Mouse (Mus musculus): Measurements from ENCODE around the gene Tssk6. TPM values are rescaled to one million over a fixed set of nuclear protein-coding genes. Genes with fewer than 3 reads are reported as not detected.

Tssk6 gene
- polyA plus RNA-seq, 1 experiment from 2014 or later: 4.5 TPM

DNA sequence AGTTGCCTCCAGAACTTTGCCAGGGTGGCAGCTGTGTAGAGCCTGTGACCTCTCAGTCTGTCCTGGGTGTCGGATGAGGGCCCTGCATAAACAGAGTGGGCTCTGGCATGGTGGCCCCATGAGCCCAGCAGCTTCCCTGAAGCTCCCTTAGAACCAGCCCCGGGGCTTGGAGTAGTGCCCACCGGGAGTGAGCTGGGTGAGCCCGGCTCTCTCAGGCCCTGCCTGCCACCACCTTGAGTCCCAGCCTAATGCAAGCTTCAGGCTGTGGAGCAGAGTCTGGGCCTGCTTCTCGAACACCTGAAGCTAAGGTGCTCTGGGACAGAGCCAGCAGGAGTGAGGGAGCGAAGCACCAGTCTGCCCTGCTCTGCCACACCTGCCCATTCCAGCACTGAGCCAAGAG is 31.1 kb upstream of the Tssk6 start:
- Histone ChIP-seq H3K4me1 (replicated peaks; ENCODE audit: control insufficient read depth, insufficient read depth, low read length) (no peaks in the 10 kb centered on the region), H3K4me3 (ENCODE audit: low read depth, low read length) (no peak overlapping the region), H3K27ac (ENCODE audit: low read depth, low read length) (no peak overlapping the region), H3K36me3 (ENCODE audit: control insufficient read depth, insufficient read depth, low read length) (no peaks in the 10 kb centered on the region), H3K27me3 (replicated peaks; ENCODE audit: control insufficient read depth, insufficient read depth, low read length) (peaks cover 8% of the 10 kb centered on the region; the same call in 1 of the 2 replicates), H3K9me3 (ENCODE audit: control insufficient read depth, low read length) (no peaks in the 10 kb centered on the region), H3K9ac (ENCODE audit: low read depth, low read length) (no peak overlapping the region), H3K4me2 (no peak overlapping the region)
- ATAC-seq (replicated peaks; ENCODE audit: low FRiP score) (no peak), DNase-seq (ENCODE audit: low spot score) (no peak)
- 81% methylated on average over 6 of the region's 6 CpGs for WGBS

DNA sequence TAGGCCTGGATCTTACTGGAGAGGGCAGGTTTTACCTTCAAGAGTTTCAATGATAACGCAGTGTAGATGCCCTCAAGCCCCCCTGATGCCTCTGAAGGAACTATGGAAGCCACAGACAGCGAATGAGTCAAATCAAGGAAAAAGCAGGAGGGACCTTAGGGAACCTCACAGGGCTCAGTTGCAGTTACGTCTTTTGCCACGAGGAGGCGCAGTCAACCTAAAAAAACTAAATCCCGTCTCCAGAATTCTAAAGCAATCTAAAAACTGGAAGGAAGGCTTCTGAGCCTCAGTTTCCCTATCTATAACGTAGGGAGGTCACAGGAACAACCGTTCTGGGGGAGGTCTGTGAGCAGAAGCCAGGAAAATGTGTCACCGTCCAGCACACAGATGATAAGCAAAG is 27.8 kb upstream of the Tssk6 start:
- Histone ChIP-seq H3K27ac (ENCODE audit: low read depth, low read length) (no peak overlapping the region), H3K9me3 (ENCODE audit: control insufficient read depth, low read length) (no peaks in the 10 kb centered on the region), H3K27me3 (replicated peaks; ENCODE audit: control insufficient read depth, insufficient read depth, low read length) (peaks cover 21% of the 10 kb centered on the region), H3K4me1 (replicated peaks; ENCODE audit: control insufficient read depth, insufficient read depth, low read length) (no peaks in the 10 kb centered on the region), H3K9ac (ENCODE audit: low read depth, low read length) (no peak overlapping the region), H3K4me2 (no peak overlapping the region), H3K36me3 (ENCODE audit: control insufficient read depth, insufficient read depth, low read length) (no peaks in the 10 kb centered on the region), H3K4me3 (ENCODE audit: low read depth, low read length) (no peak overlapping the region)
- ATAC-seq (replicated peaks; ENCODE audit: low FRiP score) (no peak), DNase-seq (ENCODE audit: low spot score) (no peak)
- 10% methylated on average over 9 of the region's 9 CpGs for WGBS

DNA sequence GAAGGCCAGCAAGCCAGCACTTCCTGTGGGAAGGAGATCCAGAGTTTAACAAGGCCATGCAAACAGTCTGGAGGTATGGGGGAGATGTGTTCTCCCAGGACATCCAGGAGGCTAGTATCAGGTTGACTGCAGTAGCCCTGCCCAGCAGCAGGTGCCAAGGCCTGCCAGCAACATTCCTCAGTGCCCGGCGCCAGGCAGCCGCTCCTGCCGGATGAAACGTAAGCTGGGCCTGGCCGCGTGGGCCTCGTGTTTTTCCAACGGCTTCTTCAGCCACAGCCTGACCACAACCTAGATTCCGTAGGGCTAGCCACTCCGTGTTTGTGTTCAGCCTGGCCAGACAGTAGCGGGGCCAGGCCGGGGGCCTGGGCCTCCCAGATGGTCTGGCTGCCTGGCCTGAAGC is 27.3 kb upstream of the Tssk6 start:
- DNase-seq (ENCODE audit: low spot score): no peak
- no peaks in the 10 kb centered on the region for H3K9me3 ChIP-seq (ENCODE audit: control insufficient read depth, low read length)
- H3K27me3 ChIP-seq (replicated peaks; ENCODE audit: control insufficient read depth, insufficient read depth, low read length): peaks cover 26% of the 10 kb centered on the region
- 78% methylated on average over 13 of the region's 13 CpGs for WGBS
- H3K4me3 ChIP-seq (ENCODE audit: low read depth, low read length): no peak overlapping the region
- H3K4me2 ChIP-seq: no peak overlapping the region
- H3K36me3 ChIP-seq (ENCODE audit: control insufficient read depth, insufficient read depth, low read length): no peaks in the 10 kb centered on the region
- no peak overlapping the region for H3K27ac ChIP-seq (ENCODE audit: low read depth, low read length)
- H3K4me1 ChIP-seq (replicated peaks; ENCODE audit: control insufficient read depth, insufficient read depth, low read length): no peaks in the 10 kb centered on the region
- H3K9ac ChIP-seq (ENCODE audit: low read depth, low read length): no peak overlapping the region
- ATAC-seq (replicated peaks; ENCODE audit: low FRiP score): no peak

DNA sequence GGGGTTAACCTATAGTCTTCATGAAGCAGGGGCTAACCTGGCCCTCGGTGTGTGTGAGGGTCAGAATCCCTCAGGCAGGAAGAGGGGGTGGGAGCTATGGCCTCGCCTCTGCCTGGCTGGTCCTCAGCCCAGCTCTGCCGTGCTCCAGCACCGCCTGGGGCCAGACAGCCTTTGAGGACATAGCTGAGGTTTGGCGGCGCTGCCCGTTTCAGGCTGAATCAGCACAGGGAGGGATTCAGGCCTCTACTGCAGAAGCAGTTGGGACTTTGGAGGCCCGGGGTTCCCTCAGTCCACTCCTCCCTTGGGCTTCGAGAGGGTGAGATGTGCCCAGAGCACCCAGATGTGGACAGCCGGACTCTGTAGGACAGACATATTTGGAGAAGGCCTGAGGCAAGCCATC is 25.9 kb upstream of the Tssk6 start:
- no peak for DNase-seq (ENCODE audit: low spot score)
- 43% methylated on average over 10 of the region's 10 CpGs for WGBS
- H3K36me3 ChIP-seq (ENCODE audit: control insufficient read depth, insufficient read depth, low read length): no peaks in the 10 kb centered on the region
- no peak overlapping the region for H3K4me2 ChIP-seq
- H3K27me3 ChIP-seq (replicated peaks; ENCODE audit: control insufficient read depth, insufficient read depth, low read length): peaks cover 40% of the 10 kb centered on the region
- no peak overlapping the region for H3K9ac ChIP-seq (ENCODE audit: low read depth, low read length)
- no peaks in the 10 kb centered on the region; the same call in 1 of the 2 replicates for H3K4me1 ChIP-seq (replicated peaks; ENCODE audit: control insufficient read depth, insufficient read depth, low read length)
- H3K4me3 ChIP-seq (ENCODE audit: low read depth, low read length): no peak overlapping the region
- ATAC-seq (replicated peaks; ENCODE audit: low FRiP score): no peak
- H3K27ac ChIP-seq (ENCODE audit: low read depth, low read length): no peak overlapping the region
- no peaks in the 10 kb centered on the region for H3K9me3 ChIP-seq (ENCODE audit: control insufficient read depth, low read length)

DNA sequence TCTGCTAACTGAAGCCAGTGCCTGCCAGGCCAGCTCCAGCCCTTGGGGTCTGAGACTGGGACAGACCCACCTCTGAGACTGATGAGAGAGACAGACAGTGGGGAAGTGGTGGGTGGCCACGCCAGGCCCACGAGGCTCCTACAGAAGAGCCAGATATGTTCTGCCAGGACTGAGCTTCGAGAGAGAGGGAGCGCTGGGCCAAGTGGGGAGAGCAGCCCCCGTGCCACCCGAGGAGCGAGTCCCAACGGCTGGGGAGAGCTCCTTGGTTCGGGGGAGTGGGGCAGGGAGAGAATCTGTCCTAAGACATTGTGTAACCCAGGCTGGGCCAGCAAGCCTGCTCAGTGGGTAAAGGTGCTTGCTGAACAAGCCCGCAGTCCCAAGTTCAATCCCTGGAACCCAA is 25.0 kb upstream of the Tssk6 start:
- DNase-seq (ENCODE audit: low spot score) (no peak), ATAC-seq (replicated peaks; ENCODE audit: low FRiP score) (no peak)
- no peak overlapping the region for H3K4me2 ChIP-seq
- H3K4me1 ChIP-seq (replicated peaks; ENCODE audit: control insufficient read depth, insufficient read depth, low read length): peaks cover 2% of the 10 kb centered on the region
- WGBS: 66% methylated on average over 10 of the region's 10 CpGs
- no peaks in the 10 kb centered on the region for H3K9me3 ChIP-seq (ENCODE audit: control insufficient read depth, low read length)
- H3K36me3 ChIP-seq (ENCODE audit: control insufficient read depth, insufficient read depth, low read length): no peaks in the 10 kb centered on the region
- H3K27ac ChIP-seq (ENCODE audit: low read depth, low read length): no peak overlapping the region
- H3K9ac ChIP-seq (ENCODE audit: low read depth, low read length): no peak overlapping the region
- peaks cover 49% of the 10 kb centered on the region for H3K27me3 ChIP-seq (replicated peaks; ENCODE audit: control insufficient read depth, insufficient read depth, low read length)
- no peak overlapping the region for H3K4me3 ChIP-seq (ENCODE audit: low read depth, low read length)

DNA sequence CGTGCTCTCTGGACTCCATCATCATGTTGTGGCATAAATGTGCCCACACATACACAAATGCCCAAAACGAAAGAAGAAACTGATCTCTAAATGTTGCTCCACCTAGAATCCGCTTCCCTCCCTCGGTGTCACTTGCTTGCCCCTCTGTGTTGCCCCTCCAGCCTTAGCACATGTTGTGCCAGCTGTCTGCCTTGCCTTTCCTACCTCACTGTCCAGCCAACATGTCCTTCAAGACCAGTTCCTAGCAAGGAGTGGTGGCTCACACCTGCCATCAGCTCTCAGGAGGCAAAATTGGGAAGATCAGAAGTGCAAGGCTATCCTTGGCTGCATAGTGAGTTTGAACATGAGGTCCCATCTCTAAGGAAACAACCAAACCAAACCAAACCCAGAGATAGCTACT is 24.6 kb upstream of the Tssk6 start:
- DNase-seq (ENCODE audit: low spot score): no peak
- WGBS: 84% methylated on average over 4 of the region's 4 CpGs
- peaks cover 2% of the 10 kb centered on the region for H3K4me1 ChIP-seq (replicated peaks; ENCODE audit: control insufficient read depth, insufficient read depth, low read length)
- H3K27ac ChIP-seq (ENCODE audit: low read depth, low read length): no peak overlapping the region
- H3K4me3 ChIP-seq (ENCODE audit: low read depth, low read length): no peak overlapping the region
- H3K27me3 ChIP-seq (replicated peaks; ENCODE audit: control insufficient read depth, insufficient read depth, low read length): peaks cover 53% of the 10 kb centered on the region
- H3K9ac ChIP-seq (ENCODE audit: low read depth, low read length): no peak overlapping the region
- H3K36me3 ChIP-seq (ENCODE audit: control insufficient read depth, insufficient read depth, low read length): no peaks in the 10 kb centered on the region
- no peak overlapping the region for H3K4me2 ChIP-seq
- no peak for ATAC-seq (replicated peaks; ENCODE audit: low FRiP score)
- H3K9me3 ChIP-seq (ENCODE audit: control insufficient read depth, low read length): no peaks in the 10 kb centered on the region

DNA sequence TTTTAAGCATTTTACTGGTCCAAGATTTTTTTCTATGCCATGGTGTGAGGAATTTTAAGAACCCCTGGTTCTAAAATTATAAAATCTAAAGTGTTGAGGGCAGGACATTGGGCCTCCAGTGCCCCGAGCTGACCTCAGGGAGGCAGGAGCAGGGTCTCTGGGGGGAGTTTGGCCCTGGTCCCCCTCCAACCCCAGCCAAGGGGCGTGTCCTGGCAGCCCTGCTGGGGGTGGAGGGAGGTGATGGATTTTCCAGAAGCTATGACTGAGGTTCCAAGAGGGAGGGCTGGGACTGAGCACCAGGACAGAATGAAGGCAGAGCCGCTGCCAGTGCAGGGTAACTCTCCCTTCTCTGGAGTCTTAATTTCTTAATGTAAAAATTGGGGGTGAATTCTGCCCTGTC is 24.0 kb upstream of the Tssk6 start:
- no peak for ATAC-seq (replicated peaks; ENCODE audit: low FRiP score)
- Histone ChIP-seq H3K4me3 (ENCODE audit: low read depth, low read length) (no peak overlapping the region), H3K4me2 (no peak overlapping the region), H3K36me3 (ENCODE audit: control insufficient read depth, insufficient read depth, low read length) (no peaks in the 10 kb centered on the region), H3K27me3 (replicated peaks; ENCODE audit: control insufficient read depth, insufficient read depth, low read length) (peaks cover 56% of the 10 kb centered on the region), H3K9ac (ENCODE audit: low read depth, low read length) (no peak overlapping the region), H3K4me1 (replicated peaks; ENCODE audit: control insufficient read depth, insufficient read depth, low read length) (peaks cover 2% of the 10 kb centered on the region), H3K27ac (ENCODE audit: low read depth, low read length) (no peak overlapping the region), H3K9me3 (ENCODE audit: control insufficient read depth, low read length) (no peaks in the 10 kb centered on the region)
- DNase-seq (ENCODE audit: low spot score): no peak
- WGBS: 59% methylated on average over 3 of the region's 3 CpGs

DNA sequence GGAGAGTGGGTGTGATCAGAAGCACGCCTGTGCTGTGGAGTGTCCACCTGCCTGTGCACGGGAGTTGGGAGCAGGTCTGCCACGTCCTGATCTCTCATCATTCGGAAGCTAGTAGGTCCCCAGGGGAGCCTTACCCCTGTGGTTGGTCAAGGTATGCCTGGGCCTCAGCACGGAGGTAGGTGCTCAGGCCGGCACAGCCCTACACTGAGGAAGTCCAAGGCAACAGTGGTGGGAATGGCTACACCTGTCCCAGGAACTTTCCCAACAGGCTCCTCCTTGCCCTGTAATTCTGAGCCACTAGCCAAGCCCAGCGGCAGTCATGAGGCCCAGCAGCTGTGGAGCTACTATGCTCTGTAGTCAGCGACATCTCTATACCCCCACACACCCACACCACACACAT is 22.3 kb upstream of the Tssk6 start:
- WGBS: 53% methylated on average over 8 of the region's 8 CpGs
- Histone ChIP-seq H3K4me3 (ENCODE audit: low read depth, low read length) (no peak overlapping the region), H3K4me1 (replicated peaks; ENCODE audit: control insufficient read depth, insufficient read depth, low read length) (peaks cover 2% of the 10 kb centered on the region), H3K9ac (ENCODE audit: low read depth, low read length) (no peak overlapping the region), H3K4me2 (no peak overlapping the region), H3K36me3 (ENCODE audit: control insufficient read depth, insufficient read depth, low read length) (no peaks in the 10 kb centered on the region), H3K27ac (ENCODE audit: low read depth, low read length) (no peak overlapping the region), H3K9me3 (ENCODE audit: control insufficient read depth, low read length) (no peaks in the 10 kb centered on the region), H3K27me3 (replicated peaks; ENCODE audit: control insufficient read depth, insufficient read depth, low read length) (peaks cover 71% of the 10 kb centered on the region)
- no peak for DNase-seq (ENCODE audit: low spot score)
- no peak for ATAC-seq (replicated peaks; ENCODE audit: low FRiP score)

DNA sequence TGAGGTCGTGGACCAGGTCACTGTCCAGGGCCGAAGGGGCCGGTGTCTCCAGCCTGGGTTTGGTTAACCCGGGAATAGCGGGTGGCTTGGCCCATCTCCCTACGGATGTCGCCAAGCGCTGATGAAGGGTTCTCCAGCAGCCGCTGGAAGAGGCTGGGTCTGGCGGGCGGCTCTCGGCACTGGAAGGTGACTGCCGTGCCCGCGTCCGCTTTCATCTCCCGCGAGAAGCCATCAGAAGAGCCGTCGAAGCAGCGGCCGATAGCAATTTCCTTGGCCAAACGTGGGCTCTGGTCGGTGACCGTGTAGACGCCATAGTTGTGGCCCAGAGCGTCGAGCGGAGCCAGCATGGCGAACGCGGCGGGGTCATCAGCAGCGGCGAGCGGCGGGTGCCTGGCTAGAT is 21.1 kb upstream of the Tssk6 start:
- Histone ChIP-seq H3K4me1 (replicated peaks; ENCODE audit: control insufficient read depth, insufficient read depth, low read length) (peaks cover 2% of the 10 kb centered on the region), H3K4me2 (peak overlapping the region; percentile 54), H3K9me3 (ENCODE audit: control insufficient read depth, low read length) (no peaks in the 10 kb centered on the region), H3K9ac (ENCODE audit: low read depth, low read length) (no peak overlapping the region), H3K27ac (ENCODE audit: low read depth, low read length) (no peak overlapping the region), H3K36me3 (ENCODE audit: control insufficient read depth, insufficient read depth, low read length) (no peaks in the 10 kb centered on the region), H3K4me3 (ENCODE audit: low read depth, low read length) (peak overlapping the region; percentile 44), H3K27me3 (replicated peaks; ENCODE audit: control insufficient read depth, insufficient read depth, low read length) (peaks cover 80% of the 10 kb centered on the region)
- DNase-seq (ENCODE audit: low spot score) (no peak), ATAC-seq (replicated peaks; ENCODE audit: low FRiP score) (no peak)
- 12% methylated on average over 37 of the region's 37 CpGs for WGBS
